In genomic region chr16:36469955-36470478, GRCm38 (mm10) we compare ENCODE assay signal across 9 mouse cellular contexts. TPM values are rescaled to one million over a fixed set of nuclear protein-coding genes. Genes with fewer than 3 reads are reported as not detected.
DNase-seq lines count a peak whose midpoint lies in the region; ATAC-seq and TF ChIP-seq lines count a peak whose summit lies in the region.
"Had no signal": no experiment of that assay in that cellular context is flagged by ENCODE, and none has a peak within 500 bp of the region (broad histone marks: within the 10 kb centered on the region; RNA-seq: fewer than 3 reads in every experiment).

No protein-coding gene starts in this region.

- peak; percentile 67 for TF ChIP-seq CTCF in layer of hippocampus, adult 2 months (conservative IDR thresholded peaks at IDR 0.05)

- ATAC-seq in CD4-positive, CD25-positive, alpha-beta regulatory T cell, adult 4 months: peak; percentile 46

- DNase-seq in layer of hippocampus, adult 2 months (ENCODE audit: low spot score in 2 of 2): no peak
- no peak for DNase-seq in layer of hippocampus, adult 8-10 months (ENCODE audit: low spot score in 2 of 2)
- peak; percentile 30 for DNase-seq in NIH3T3 (ENCODE audit: low read depth)
- DNase-seq in hindlimb bud, embryonic 11.5 days (ENCODE audit: extremely low spot score, low read depth, low spot score): peak; percentile 5
- no peak for DNase-seq in spleen, adult 12 weeks (ENCODE audit: low spot score)
- no peak for DNase-seq in left cerebral cortex, adult 8-10 months (ENCODE audit: low spot score in 2 of 2)

- H3K4me3 ChIP-seq in layer of hippocampus, adult 2 months: no peak overlapping the region
- H3K4me3 ChIP-seq: limb, embryonic 15.5 days had no signal

- H3K27ac ChIP-seq in layer of hippocampus, adult 2 months: no peak overlapping the region
- H3K27ac ChIP-seq: limb, embryonic 15.5 days had no signal

RNA-seq across cellular contexts. Expression of gene Stfa3, which starts 14.8 kb away (rescaled TPM):
- total RNA-seq in layer of hippocampus, adult 2 months (2021): not detected
- not detected for total RNA-seq in layer of hippocampus, adult 8-10 months (2022)
- polyA plus RNA-seq in CD4-positive, CD25-positive, alpha-beta regulatory T cell, adult 4 months (2017; shearing (Covaris generic)): not detected
- total RNA-seq in left cerebral cortex, adult 8-10 months (2022): not detected
- polyA plus RNA-seq: spleen, adult 2 months had no signal

Comparison
In these comparisons a context has a peak if more than half of its experiments do, and no peak if none do; other contexts are left out.
1. DNase-seq: peak in NIH3T3 (single experiment) and hindlimb bud, embryonic 11.5 days (single experiment); none in layer of hippocampus, adult 2 months (0 of 2), layer of hippocampus, adult 8-10 months (0 of 2), spleen, adult 12 weeks (single experiment) and left cerebral cortex, adult 8-10 months (0 of 2).